Mouse (Mus musculus) 3134 (cell line): ENCODE measurements around the gene Gm8653.
"Not testable (repeated sequence)": the region's sequence is repeated elsewhere in the genome, so short reads cannot be mapped to it uniquely, and the experiment has no call there.

Experiments used
- DNase-seq: peaks from one replicate; pipeline ENCODE4 v3.0.0-alpha.2; 2011; ENCODE audit warnings: low spot score; ENCODE audit not compliant: insufficient read length; ENCODE audit errors: extremely low read depth

Gene Gm8653

GRCm38 (mm10) chr7:22201164-22201563 is at the start of gene Gm8653:
TSS of gene Gm8653 (minus strand) at chr7:22201264.
- not testable (repeated sequence) for DNase-seq

GRCm38 (mm10) chr7:22229384-22229783 is 28.3 kb upstream of the Gm8653 start, which contains the start of gene Gm8453:
TSS of gene Gm8453 (minus strand) at chr7:22229484.
- not testable (repeated sequence) for DNase-seq

GRCm38 (mm10) chr7:22189077-22189476 is 12.0 kb downstream of the Gm8653 start, which contains the start of gene Vmn1r143:
TSS of gene Vmn1r143 (plus strand) at chr7:22189377.
- not testable (repeated sequence) for DNase-seq

GRCm38 (mm10) chr7:22163935-22164334 is 37.1 kb downstream of the Gm8653 start, which contains the start of gene Vmn1r142:
TSS of gene Vmn1r142 (minus strand) at chr7:22164035.
- not testable (repeated sequence) for DNase-seq
